Mouse (Mus musculus) liver, adult 2 months (tissue): ENCODE data around the gene Zfp771. TPM values are rescaled to one million over a fixed set of nuclear protein-coding genes. Genes with fewer than 3 reads are reported as not detected.

Experiments
- DNase-seq: peaks from one replicate; pipeline ENCODE4 v3.0.0-alpha.2; 2011; ENCODE audit warnings: low read depth, low spot score; ENCODE audit errors: extremely low read depth
- H3K27ac ChIP-seq: fragments of 200-500 bp; replicated peaks from 2 replicates; pipeline ENCODE4 v1.5.1; 2012; ENCODE audit warnings: low read depth, mild to moderate bottlenecking, control low read depth, inconsistent platforms, low read length; ENCODE audit not compliant: insufficient read depth
- H3K27me3 ChIP-seq: fragments of 200-500 bp; 2 replicates; pipeline ENCODE4 v1.6.1; 2012; ENCODE audit warnings: mild to moderate bottlenecking, moderate library complexity, low read length, inconsistent platforms; ENCODE audit not compliant: control insufficient read depth, insufficient read depth
- H3K36me3 ChIP-seq: fragments of 200-500 bp; 2 replicates; pipeline ENCODE4 v1.6.1; 2012; ENCODE audit warnings: low read length, inconsistent platforms; ENCODE audit not compliant: control insufficient read depth, insufficient read depth
- H3K4me1 ChIP-seq: fragments of 200-500 bp; 2 replicates; pipeline ENCODE4 v1.6.1; 2011; ENCODE audit warnings: low read length; ENCODE audit not compliant: control insufficient read depth, insufficient read depth
- H3K4me3 ChIP-seq: fragments of 200-500 bp; 2 replicates; pipeline ENCODE4 v1.5.1; 2011; ENCODE audit warnings: low read depth, mild to moderate bottlenecking, control low read depth, low read length, moderate library complexity; ENCODE audit not compliant: insufficient read depth
- H3K79me2 ChIP-seq: fragments of 200-500 bp; 2 replicates; pipeline ENCODE4 v1.6.1; 2012; ENCODE audit warnings: inconsistent platforms, mild to moderate bottlenecking, low read length, moderate library complexity; ENCODE audit not compliant: control insufficient read depth, insufficient read depth
- H3K9ac ChIP-seq: fragments of 200-500 bp; 2 replicates; pipeline ENCODE4 v1.6.1; 2012; ENCODE audit warnings: low read depth, mild to moderate bottlenecking, control low read depth, inconsistent platforms, low read length
- CTCF ChIP-seq: fragments of 200-500 bp; IDR thresholded peaks from 2 replicates; pipeline ENCODE4 v1.5.1; 2011; ENCODE audit warnings: low read depth, low read length, control low read depth
- POLR2A ChIP-seq: fragments of 200-500 bp; IDR thresholded peaks from 2 replicates; pipeline ENCODE4 v1.6.1; 2011; ENCODE audit warnings: low read length, control low read depth; ENCODE audit not compliant: insufficient read depth; ENCODE audit errors: extremely low read depth
- WGBS: fragments of 180-500 bp; shearing (Covaris S2); methylation state at CpG from one replicate; pipeline ENCODE4 v1.1.7; 2018; 5-methylcytosine and 5-hydroxymethylcytosine counted together
- polyA plus RNA-seq: library from polyadenylated mRNA; depleted of rRNA; stranded (reverse); fragments of >200 nt; gene quantifications from 2 replicates; pipeline ENCODE4 v1.2.3, GENCODE M21; 2012
- total RNA-seq: library from RNA; depleted of rRNA; stranded (reverse); fragments of >200 nt; gene quantifications from 2 replicates; pipeline ENCODE4 v1.2.3, GENCODE M21; 2014

The Zfp771 gene
- total and polyA plus RNA-seq, 2 experiments = 19.6 to 52.8 TPM

DNA sequence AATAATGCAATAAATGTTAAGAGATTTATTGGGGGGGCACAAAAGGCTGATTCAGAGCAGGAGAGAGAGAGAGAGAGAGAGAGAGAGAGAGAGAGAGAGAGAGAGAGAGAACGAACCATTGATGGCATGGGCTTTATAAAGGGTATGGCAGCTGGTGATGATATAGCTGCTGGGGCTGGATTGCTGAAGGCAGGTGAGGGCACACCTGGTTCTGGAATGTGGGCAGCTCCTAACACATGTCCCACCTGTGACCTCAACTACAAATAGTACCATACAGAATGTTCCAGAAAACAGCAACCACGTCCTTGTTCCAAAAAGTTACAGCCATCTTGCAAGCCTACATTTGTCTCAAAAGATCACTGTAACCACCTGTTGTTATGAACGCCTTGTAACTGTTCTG is 12.7 kb upstream of the Zfp771 start:
- Histone ChIP-seq H3K4me3 (no peak overlapping the region), H3K9ac (no peak overlapping the region), H3K27me3 (no peaks in the 10 kb centered on the region), H3K27ac (no peak overlapping the region), H3K36me3 (peaks cover 6% of the 10 kb centered on the region; the same call in 1 of the 2 replicates), H3K4me1 (peaks cover 9% of the 10 kb centered on the region; the same call in 1 of the 2 replicates), H3K79me2 (peaks cover 4% of the 10 kb centered on the region; the same call in 1 of the 2 replicates)
- 86% methylated on average over 3 of the region's 3 CpGs for WGBS
- no peak for TF ChIP-seq CTCF
- TF ChIP-seq POLR2A = no peak
- no peak for DNase-seq

- 39% methylated on average over 20 of the region's 20 CpGs for WGBS
- H3K4me1 ChIP-seq = peaks cover 9% of the 10 kb centered on the region; the same call in 1 of the 2 replicates
These were observed 12.1 kb upstream of the Zfp771 start for GRCm38 (mm10) chr7:127231826-127232621.

GRCm38 (mm10) chr7:127232622-127233367 is 11.3 kb upstream of the Zfp771 start, which contains the start of the genes Zfp553 and Sept1:
Gene Zfp553, plus strand, starts transcription at chr7:127233061.
Gene Sept1, minus strand, starts transcription at chr7:127233130.
- DNase-seq = peak; percentile 74
- Histone ChIP-seq H3K27me3 (no peaks in the 10 kb centered on the region), H3K9ac (peak within 1 kb of the TSS; percentile 87), H3K4me1 (peaks cover 9% of the 10 kb centered on the region; the same call in 1 of the 2 replicates), H3K4me3 (peak within 1 kb of the TSS; percentile 88), H3K36me3 (peaks cover 6% of the 10 kb centered on the region; the same call in 1 of the 2 replicates), H3K27ac (peak within 1 kb of the TSS; percentile 92), H3K79me2 (peaks cover 4% of the 10 kb centered on the region; the same call in 1 of the 2 replicates)
- WGBS = under 1% methylated on average over 64 of the region's 64 CpGs
- TF ChIP-seq POLR2A (peak; percentile 45; the same call in 1 of the 2 replicates), CTCF (no peak)

More at GRCm38 (mm10) chr7:127231826-127232621, 12.1 kb upstream of the Zfp771 start:
- DNase-seq = no peak
- peak overlapping the region; percentile 68; the same call in 1 of the 2 replicates for H3K27ac ChIP-seq
- no peaks in the 10 kb centered on the region for H3K27me3 ChIP-seq
- H3K4me3 ChIP-seq = peak overlapping the region; percentile 88
- peaks cover 4% of the 10 kb centered on the region; the same call in 1 of the 2 replicates for H3K79me2 ChIP-seq
- no peak for TF ChIP-seq POLR2A
- TF ChIP-seq CTCF = no peak
- peak overlapping the region; percentile 1 for H3K9ac ChIP-seq
- H3K36me3 ChIP-seq = peaks cover 6% of the 10 kb centered on the region; the same call in 1 of the 2 replicates

- Histone ChIP-seq H3K79me2 (peaks cover 4% of the 10 kb centered on the region; the same call in 1 of the 2 replicates), H3K27ac (peak overlapping the region; percentile 92), H3K4me3 (peak overlapping the region; percentile 88), H3K4me1 (peaks cover 9% of the 10 kb centered on the region; the same call in 1 of the 2 replicates), H3K27me3 (no peaks in the 10 kb centered on the region), H3K36me3 (peaks cover 6% of the 10 kb centered on the region; the same call in 1 of the 2 replicates), H3K9ac (peak overlapping the region; percentile 87)
- DNase-seq = peak; percentile 28
- no peak for TF ChIP-seq CTCF
- TF ChIP-seq POLR2A = no peak
- WGBS = under 1% methylated on average over 27 of the region's 27 CpGs
These were observed 10.7 kb upstream of the Zfp771 start for GRCm38 (mm10) chr7:127233368-127233749.

DNA sequence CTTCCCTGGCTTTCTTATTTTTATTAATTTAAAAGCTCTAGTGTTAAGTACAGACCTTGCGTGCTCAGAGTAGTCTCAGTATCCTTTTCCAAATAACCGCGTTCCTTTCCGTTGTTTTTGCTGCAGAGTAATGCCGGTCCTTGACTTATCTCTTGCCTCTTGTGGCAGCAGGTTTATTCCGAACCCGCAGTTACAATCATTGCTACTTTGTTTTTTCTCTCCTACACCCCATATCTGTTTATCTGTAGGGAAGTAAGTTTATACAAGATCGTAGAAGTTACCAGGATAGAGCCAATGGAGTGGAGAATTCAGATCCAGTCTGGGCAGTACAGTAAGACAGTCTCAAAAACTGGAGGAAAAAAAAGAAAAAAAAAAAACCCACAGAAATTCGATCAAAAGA is 10.3 kb upstream of the Zfp771 start:
- Histone ChIP-seq H3K9ac (peak overlapping the region; percentile 27; the same call in 1 of the 2 replicates), H3K4me1 (peaks cover 9% of the 10 kb centered on the region; the same call in 1 of the 2 replicates), H3K27me3 (no peaks in the 10 kb centered on the region), H3K4me3 (0 out of 2 replicates have a peak overlapping the region, but pooled peaks have one; percentile 88), H3K36me3 (peaks cover 6% of the 10 kb centered on the region; the same call in 1 of the 2 replicates), H3K27ac (no peak overlapping the region), H3K79me2 (peaks cover 4% of the 10 kb centered on the region; the same call in 1 of the 2 replicates)
- 12% methylated on average over 9 of the region's 9 CpGs for WGBS
- no peak for TF ChIP-seq CTCF
- no peak for TF ChIP-seq POLR2A
- DNase-seq = no peak
